Mouse (Mus musculus) C2C12 (cell line): ENCODE measurements around the gene Tmem135. TPM values are rescaled to one million over a fixed set of nuclear protein-coding genes. Genes with fewer than 3 reads are reported as not detected.

Source experiments
- H3K27me3 ChIP-seq: one replicate; pipeline ENCODE4 v1.6.1; 2011; ENCODE audit not compliant: control insufficient read depth, insufficient read depth, insufficient read length
- H3K36me3 ChIP-seq: one replicate; pipeline ENCODE4 v1.6.1; 2011; ENCODE audit not compliant: control insufficient read depth, insufficient read depth
- H3K4me3 ChIP-seq: one replicate; pipeline ENCODE4 v1.5.1; 2011; ENCODE audit warnings: mild to moderate bottlenecking, control low read depth; ENCODE audit not compliant: poor library complexity, insufficient read depth, severe bottlenecking
- H3K79me2 ChIP-seq: one replicate; pipeline ENCODE4 v1.6.1; 2011; ENCODE audit not compliant: control insufficient read depth, insufficient read depth
- H3K79me3 ChIP-seq: one replicate; pipeline ENCODE4 v1.6.1; 2011; ENCODE audit warnings: low read depth, control low read depth
- H3ac ChIP-seq: one replicate; pipeline ENCODE3; 2011; ENCODE audit warnings: low read depth; ENCODE audit not compliant: control insufficient read depth, insufficient read length
- CEBPB ChIP-seq: IDR thresholded peaks from one replicate; pipeline ENCODE4 v1.6.1; 2011; ENCODE audit warnings: low read depth, mild to moderate bottlenecking, control low read depth, moderate library complexity
- CTCF ChIP-seq: IDR thresholded peaks from one replicate; pipeline ENCODE4 v1.5.1; 2011; ENCODE audit not compliant: control insufficient read depth, insufficient read depth, insufficient read length
- FOSL1 ChIP-seq: IDR thresholded peaks from one replicate; pipeline ENCODE4 v1.8.0; 2011; ENCODE audit warnings: mild to moderate bottlenecking, low read length; ENCODE audit not compliant: poor library complexity, insufficient read depth, severe bottlenecking
- MAX ChIP-seq: IDR thresholded peaks from one replicate; pipeline ENCODE4 v1.6.1; 2011; ENCODE audit warnings: mild to moderate bottlenecking, control low read depth
- MYOD1 ChIP-seq: IDR thresholded peaks from one replicate; pipeline ENCODE4 v1.6.1; 2011; ENCODE audit warnings: low read depth; ENCODE audit not compliant: control insufficient read depth, insufficient read length
- MYOG ChIP-seq: IDR thresholded peaks from one replicate; pipeline ENCODE4 v1.6.1; 2011; ENCODE audit not compliant: control insufficient read depth, insufficient read length; ENCODE audit errors: extremely low read depth
- USF1 ChIP-seq: IDR thresholded peaks from one replicate; pipeline ENCODE4 v1.6.1; 2011; ENCODE audit warnings: low read depth, mild to moderate bottlenecking, control low read depth, moderate library complexity
- polyA plus RNA-seq: library from polyadenylated mRNA; unstranded; fragments of >200 nt; fragmentation: generic; extraction: Trizol; gene quantifications from one replicate; pipeline ENCODE4 v1.2.1, GENCODE M21; 2012; ENCODE audit warnings: missing spikeins

Gene Tmem135
- polyA plus RNA-seq, 1 experiment: 4.5 TPM

DNA sequence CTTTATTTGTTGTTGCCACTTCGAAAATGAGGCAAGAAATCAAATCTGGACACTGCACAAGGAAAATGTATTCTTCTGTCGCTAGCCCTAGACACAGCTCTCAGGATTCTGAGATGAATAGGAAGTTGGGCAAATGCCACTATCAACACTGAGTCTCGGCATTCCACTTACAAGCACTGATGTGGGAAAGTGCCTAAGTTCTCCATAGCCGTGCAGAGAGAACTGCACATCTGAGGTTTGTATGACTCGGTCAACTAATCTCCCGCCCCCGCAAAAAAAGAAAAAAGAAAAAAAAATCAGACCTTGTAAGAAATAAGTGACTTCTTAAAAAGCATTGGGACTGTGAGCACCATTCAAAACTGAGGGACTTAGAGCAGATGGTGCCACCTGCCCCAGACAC, 248.3 kb downstream of the Tmem135 start:
- Histone ChIP-seq H3K27me3 (no peaks in the 10 kb centered on the region), H3K79me2 (no peaks in the 10 kb centered on the region), H3K4me3 (no peak overlapping the region), H3K79me3 (no peaks in the 10 kb centered on the region), H3ac (no peak overlapping the region), H3K36me3 (no peaks in the 10 kb centered on the region)
- TF ChIP-seq CEBPB (no peak), MYOG (no peak), FOSL1 (no peak), MYOD1 (no peak), USF1 (no peak), MAX (no peak), CTCF (no peak)

DNA sequence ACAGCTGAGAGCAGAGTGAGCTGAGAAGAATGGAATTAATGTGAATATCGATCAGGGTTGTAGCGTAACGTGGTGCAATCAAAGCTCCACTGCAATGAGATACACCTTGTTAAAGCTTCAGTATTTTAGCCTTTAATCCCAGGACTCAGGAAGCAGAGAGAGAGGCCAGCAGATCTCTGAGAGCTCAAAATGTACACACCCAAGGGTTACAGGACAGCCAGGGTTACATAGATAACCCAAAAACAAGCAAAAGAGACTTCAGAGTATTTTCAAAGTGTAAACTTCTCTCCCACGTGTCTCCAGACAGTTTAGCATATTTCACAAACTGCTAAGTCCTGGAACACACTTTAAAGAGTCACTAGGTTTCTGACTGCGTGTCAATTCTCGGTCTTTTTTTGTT, 248.8 kb downstream of the Tmem135 start:
- H3K79me2 ChIP-seq: no peaks in the 10 kb centered on the region
- H3K36me3 ChIP-seq: no peaks in the 10 kb centered on the region
- no peak overlapping the region for H3ac ChIP-seq
- H3K27me3 ChIP-seq: no peaks in the 10 kb centered on the region
- no peak for TF ChIP-seq FOSL1
- TF ChIP-seq MYOD1: no peak
- TF ChIP-seq USF1: no peak
- TF ChIP-seq CEBPB: no peak
- no peak for TF ChIP-seq CTCF
- TF ChIP-seq MYOG: no peak
- TF ChIP-seq MAX: no peak
- no peaks in the 10 kb centered on the region for H3K79me3 ChIP-seq
- no peak overlapping the region for H3K4me3 ChIP-seq

DNA sequence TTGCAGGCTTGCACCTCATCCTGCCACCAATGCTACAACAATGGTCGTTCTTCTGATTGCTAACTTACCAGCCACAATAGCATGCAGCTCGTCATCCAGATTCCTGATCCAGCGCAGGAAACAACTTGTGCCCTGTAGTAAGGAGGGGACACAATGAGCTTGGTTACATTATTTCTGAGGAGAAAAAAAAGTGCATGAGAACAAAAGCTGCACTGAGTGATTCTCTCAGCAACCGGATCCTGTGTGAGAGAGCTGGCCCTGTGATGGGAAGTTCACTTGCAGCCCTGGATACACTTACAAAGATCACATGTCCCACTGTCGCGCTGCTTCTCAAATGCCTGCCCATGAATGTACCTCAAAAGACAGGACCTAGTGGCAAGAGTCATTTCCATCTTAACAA, 252.7 kb downstream of the Tmem135 start:
- no peak for TF ChIP-seq CTCF
- TF ChIP-seq FOSL1: no peak
- no peak for TF ChIP-seq MYOD1
- no peak for TF ChIP-seq CEBPB
- TF ChIP-seq MYOG: no peak
- H3ac ChIP-seq: no peak overlapping the region
- H3K27me3 ChIP-seq: no peaks in the 10 kb centered on the region
- no peak overlapping the region for H3K4me3 ChIP-seq
- no peaks in the 10 kb centered on the region for H3K36me3 ChIP-seq
- H3K79me2 ChIP-seq: no peaks in the 10 kb centered on the region
- no peaks in the 10 kb centered on the region for H3K79me3 ChIP-seq

DNA sequence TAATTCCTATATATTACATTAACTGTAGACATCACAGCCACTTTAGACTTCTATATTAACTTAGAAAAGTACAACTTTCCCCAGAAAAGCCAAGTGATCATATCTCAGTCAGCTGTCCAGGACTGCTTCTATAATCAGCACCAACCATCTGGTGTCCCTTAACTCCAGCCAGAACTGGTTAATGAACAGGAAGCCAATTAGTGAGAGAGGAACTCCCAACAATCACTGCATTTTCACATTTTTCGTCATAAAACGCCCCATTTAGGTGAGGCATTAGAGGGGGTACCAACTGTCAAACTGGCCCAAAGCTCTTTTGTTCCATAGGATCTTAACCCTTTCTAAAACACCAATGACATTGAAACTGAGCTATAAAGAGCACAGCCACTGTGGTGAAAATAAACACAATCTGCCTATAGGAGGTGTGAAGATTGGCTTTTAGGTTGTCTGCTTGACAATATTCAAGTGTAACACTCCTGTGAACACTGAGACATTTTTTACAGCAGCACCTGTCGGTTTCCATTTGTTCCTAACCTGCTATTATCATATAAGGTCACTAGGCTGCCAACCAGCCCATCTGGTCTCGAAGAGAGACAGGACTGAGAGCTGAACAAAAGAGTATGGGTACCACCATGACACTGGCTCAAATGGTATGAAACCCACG, 263.3 kb downstream of the Tmem135 start:
- no peaks in the 10 kb centered on the region for H3K36me3 ChIP-seq
- no peak overlapping the region for H3ac ChIP-seq
- TF ChIP-seq MYOD1: no peak
- no peak for TF ChIP-seq CTCF
- TF ChIP-seq MYOG: no peak
- no peak for TF ChIP-seq USF1
- no peak for TF ChIP-seq FOSL1
- TF ChIP-seq MAX: no peak
- no peak for TF ChIP-seq CEBPB
- H3K79me2 ChIP-seq: no peaks in the 10 kb centered on the region
- no peak overlapping the region for H3K4me3 ChIP-seq
- H3K27me3 ChIP-seq: no peaks in the 10 kb centered on the region
- H3K79me3 ChIP-seq: no peaks in the 10 kb centered on the region

DNA sequence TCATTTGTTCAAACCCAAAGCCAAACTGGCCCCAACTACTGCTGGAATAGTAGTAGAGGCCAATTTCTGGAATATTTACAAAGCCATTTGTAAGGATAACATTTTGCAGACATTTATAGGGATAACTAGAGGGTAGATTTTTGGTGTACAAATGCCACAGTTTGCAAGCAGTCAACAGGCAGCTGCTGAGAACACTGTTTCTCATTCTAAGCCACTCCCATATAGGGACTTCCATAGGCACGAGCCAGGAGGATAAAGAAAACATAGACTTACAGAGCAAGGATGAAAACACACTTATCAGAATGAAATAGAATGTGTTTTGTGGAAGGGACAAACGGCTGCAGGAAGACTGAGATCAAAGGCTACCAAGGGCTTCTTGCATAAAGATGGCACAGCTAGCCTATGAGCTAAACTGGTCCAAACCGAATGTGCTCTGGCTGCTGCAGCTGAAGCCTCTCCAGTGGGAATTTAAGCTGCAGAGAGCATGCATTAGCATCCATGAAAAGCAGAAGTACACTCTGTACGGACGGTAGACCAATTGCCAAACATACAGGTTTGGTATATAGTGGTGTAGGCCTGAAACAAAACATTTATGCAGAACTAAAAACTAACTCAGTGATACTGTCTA, 269.0 kb downstream of the Tmem135 start:
- Histone ChIP-seq H3K79me3 (no peaks in the 10 kb centered on the region), H3K4me3 (no peak overlapping the region), H3K27me3 (no peaks in the 10 kb centered on the region), H3K79me2 (no peaks in the 10 kb centered on the region), H3K36me3 (no peaks in the 10 kb centered on the region), H3ac (no peak overlapping the region)
- TF ChIP-seq MYOG: no peak
- TF ChIP-seq USF1: no peak
- TF ChIP-seq CEBPB: no peak
- TF ChIP-seq MYOD1: no peak
- no peak for TF ChIP-seq CTCF
- TF ChIP-seq MAX: no peak
- TF ChIP-seq FOSL1: no peak
